Mouse (Mus musculus) midbrain, embryonic 16.5 days (tissue): ENCODE measurements around the gene Rsu1. TPM values are rescaled to one million over a fixed set of nuclear protein-coding genes. Genes with fewer than 3 reads are reported as not detected.

ENCODE experiments used
- ATAC-seq: fragments of 200-750 bp; cut with Nextera tagmentation; 2 replicates; pipeline ENCODE4 v1.8.0; 2017; ENCODE audit warnings: moderate TSS enrichment
- H3K27ac ChIP-seq: fragments of 300-500 bp; sonication (generic); 2 replicates; pipeline ENCODE4 v1.5.1; 2014; ENCODE audit warnings: mild to moderate bottlenecking, low read length, mixed read lengths
- H3K27me3 ChIP-seq: fragments of 300-500 bp; sonication (generic); 2 replicates; pipeline ENCODE4 v1.6.1; 2014; ENCODE audit warnings: low read depth, low read length, mixed read lengths; ENCODE audit not compliant: control insufficient read depth, insufficient read depth
- H3K36me3 ChIP-seq: fragments of 300-500 bp; sonication (generic); 2 replicates; pipeline ENCODE4 v1.6.1; 2014; ENCODE audit warnings: mild to moderate bottlenecking, low read length, moderate library complexity, mixed read lengths; ENCODE audit not compliant: control insufficient read depth, insufficient read depth
- H3K4me1 ChIP-seq: fragments of 300-500 bp; sonication (generic); 2 replicates; pipeline ENCODE4 v1.6.1; 2014; ENCODE audit warnings: mild to moderate bottlenecking, low read length, mixed read lengths; ENCODE audit not compliant: control insufficient read depth, insufficient read depth
- H3K4me2 ChIP-seq: fragments of 300-500 bp; sonication (generic); 2 replicates; pipeline ENCODE4 v1.6.1; 2014; ENCODE audit warnings: mild to moderate bottlenecking, low read length, mixed read lengths
- H3K4me3 ChIP-seq: fragments of 300-500 bp; sonication (generic); 2 replicates; pipeline ENCODE4 v1.5.1; 2014; ENCODE audit warnings: low read depth, mild to moderate bottlenecking, low read length, moderate library complexity, mixed read lengths
- H3K9ac ChIP-seq: fragments of 300-500 bp; sonication (generic); 2 replicates; pipeline ENCODE4 v1.6.1; 2014; ENCODE audit warnings: low read depth, low read length, mixed read lengths
- H3K9me3 ChIP-seq: fragments of 300-500 bp; sonication (generic); replicated peaks from 2 replicates; pipeline ENCODE4 v1.6.1; 2014; ENCODE audit warnings: mild to moderate bottlenecking, low read length, mixed read lengths; ENCODE audit not compliant: control insufficient read depth, poor library complexity, severe bottlenecking
- WGBS: fragments of 180-500 bp; shearing (Covaris S2); extraction: QIAGEN DNeasy Blood & Tissue Kit; methylation state at CpG from one replicate; pipeline ENCODE4 v1.1.7; 2014; 5-methylcytosine and 5-hydroxymethylcytosine counted together
- polyA plus RNA-seq: library from polyadenylated mRNA; unstranded; fragments of >200 nt; fragmentation: Nextera tagmentation; extraction: Ambion mirVana; gene quantifications from 2 replicates; pipeline ENCODE4 v1.2.1, GENCODE M21; 2015

Rsu1 gene
- polyA plus RNA-seq, 1 experiment from 2014 or later = 77.8 TPM

DNA sequence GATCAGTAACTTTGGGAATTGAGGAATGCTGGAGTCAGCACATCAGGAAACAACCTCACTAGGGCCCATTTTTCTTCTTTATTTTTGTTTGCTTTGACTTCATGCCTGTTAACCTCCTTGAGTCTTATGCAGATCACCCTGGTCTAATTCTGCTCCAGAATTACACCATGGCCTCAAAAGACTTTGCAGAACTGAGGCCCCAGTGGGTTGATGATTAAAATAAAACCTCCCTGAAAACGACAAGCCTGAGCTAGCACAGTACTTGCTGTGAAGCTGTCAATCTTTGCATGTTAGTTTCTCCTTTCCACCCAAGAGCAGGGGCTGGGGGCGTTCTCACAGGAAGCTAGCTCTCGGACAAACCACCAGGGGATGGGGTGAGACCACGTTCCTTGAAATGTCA lies 164.7 kb downstream of the Rsu1 start:
- Histone ChIP-seq H3K4me3 (no peak overlapping the region), H3K36me3 (no peaks in the 10 kb centered on the region), H3K4me1 (no peaks in the 10 kb centered on the region), H3K27me3 (no peaks in the 10 kb centered on the region), H3K9me3 (no peaks in the 10 kb centered on the region), H3K27ac (no peak overlapping the region), H3K4me2 (no peak overlapping the region), H3K9ac (no peak overlapping the region)
- WGBS = 38% methylated on average over 4 of the region's 4 CpGs
- ATAC-seq = no peak

DNA sequence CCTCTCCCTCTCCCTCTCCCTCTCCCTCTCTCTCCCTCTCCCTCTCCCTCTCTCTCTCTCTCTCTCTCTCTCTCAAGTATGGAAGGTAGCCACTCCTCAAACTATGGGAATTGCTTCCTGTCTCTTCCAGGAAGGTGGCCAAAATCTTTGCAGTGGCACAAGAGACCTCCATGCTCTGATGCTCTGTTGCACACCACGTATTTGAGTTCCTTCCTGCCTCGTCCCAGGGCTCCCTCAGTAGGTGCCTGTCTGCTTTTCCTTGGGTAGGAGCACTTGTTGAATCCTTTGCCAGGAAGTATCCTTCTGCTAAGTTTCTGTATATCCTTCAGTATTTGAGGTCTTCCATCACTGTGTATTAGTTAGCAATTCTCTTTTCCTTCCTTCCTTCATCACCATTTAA lies 166.8 kb downstream of the Rsu1 start:
- H3K27me3 ChIP-seq = no peaks in the 10 kb centered on the region
- H3K4me1 ChIP-seq = no peaks in the 10 kb centered on the region
- H3K27ac ChIP-seq = no peak overlapping the region
- H3K4me2 ChIP-seq = no peak overlapping the region
- no peaks in the 10 kb centered on the region for H3K9me3 ChIP-seq
- no peak overlapping the region for H3K9ac ChIP-seq
- no peak overlapping the region for H3K4me3 ChIP-seq
- no peaks in the 10 kb centered on the region for H3K36me3 ChIP-seq
- WGBS = 45% methylated on average over 2 of the region's 2 CpGs
- ATAC-seq = no peak

DNA sequence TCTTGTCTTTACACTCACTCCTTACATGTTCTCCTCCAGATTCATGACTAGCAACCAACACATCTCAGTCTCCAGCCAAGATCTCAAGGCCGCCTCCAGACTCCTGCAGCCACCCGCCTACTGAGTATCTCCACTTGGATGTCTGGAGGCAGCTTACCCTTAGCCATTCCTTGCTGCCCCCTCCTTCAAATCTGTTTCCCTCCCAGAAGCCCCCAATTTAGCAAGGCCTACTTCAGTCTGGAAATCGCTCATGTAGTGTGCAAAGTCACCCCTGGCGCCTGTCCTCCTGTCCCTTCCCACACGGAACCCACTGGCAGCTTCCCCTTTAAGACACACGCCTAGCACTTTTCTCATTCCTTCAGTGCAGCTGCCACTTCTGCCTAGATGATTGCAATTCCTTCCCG lies 167.4 kb downstream of the Rsu1 start:
- no peaks in the 10 kb centered on the region for H3K9me3 ChIP-seq
- no peaks in the 10 kb centered on the region for H3K36me3 ChIP-seq
- H3K4me2 ChIP-seq = no peak overlapping the region
- H3K4me3 ChIP-seq = no peak overlapping the region
- no peaks in the 10 kb centered on the region for H3K4me1 ChIP-seq
- WGBS = 75% methylated on average over 7 of the region's 7 CpGs
- H3K27ac ChIP-seq = no peak overlapping the region
- no peak overlapping the region for H3K9ac ChIP-seq
- no peaks in the 10 kb centered on the region for H3K27me3 ChIP-seq
- no peak for ATAC-seq

DNA sequence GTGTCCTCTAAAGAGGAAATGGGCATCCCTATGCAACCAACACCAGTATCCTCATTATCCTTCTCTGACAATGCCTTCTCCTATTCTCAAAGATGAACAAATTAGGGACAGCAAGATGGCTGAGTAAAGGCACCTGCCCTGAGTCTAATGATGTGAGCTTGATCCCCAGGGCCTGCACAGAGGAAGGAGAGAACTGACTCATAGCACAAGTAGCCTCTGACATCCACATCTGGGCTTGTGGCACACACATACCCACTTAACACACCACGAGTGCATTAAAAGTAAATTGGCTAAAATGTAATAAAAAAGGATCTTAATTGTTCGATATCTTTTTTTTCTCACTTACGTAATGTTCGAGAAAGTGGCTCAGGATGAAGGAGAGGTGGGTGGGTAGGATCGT lies 177.2 kb downstream of the Rsu1 start:
- H3K4me1 ChIP-seq = no peaks in the 10 kb centered on the region
- no peaks in the 10 kb centered on the region for H3K9me3 ChIP-seq
- WGBS = 97% methylated on average over 5 of the region's 5 CpGs
- ATAC-seq = no peak
- no peak overlapping the region for H3K9ac ChIP-seq
- H3K36me3 ChIP-seq = no peaks in the 10 kb centered on the region
- H3K27me3 ChIP-seq = no peaks in the 10 kb centered on the region
- H3K4me3 ChIP-seq = no peak overlapping the region
- H3K4me2 ChIP-seq = no peak overlapping the region
- no peak overlapping the region for H3K27ac ChIP-seq

DNA sequence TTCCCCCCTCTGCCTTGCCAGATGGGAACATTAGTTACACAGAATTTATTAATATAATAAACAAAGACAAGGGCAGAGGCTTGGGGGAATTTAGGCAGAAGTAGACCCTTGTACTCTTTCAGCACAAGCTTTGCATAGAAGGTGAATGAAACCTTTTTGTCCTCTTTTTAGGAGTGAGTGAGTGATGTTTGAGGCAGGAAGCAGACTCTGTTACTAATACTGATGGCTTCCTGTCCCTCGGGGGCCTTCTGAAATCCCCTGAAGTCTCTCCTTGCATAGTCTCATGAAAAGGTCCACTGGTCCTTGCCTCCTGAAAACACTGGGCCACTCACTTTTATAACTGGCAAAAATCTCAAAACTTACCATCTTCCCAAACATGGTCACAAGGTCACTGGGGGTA lies 177.6 kb downstream of the Rsu1 start:
- Histone ChIP-seq H3K4me1 (no peaks in the 10 kb centered on the region), H3K27me3 (no peaks in the 10 kb centered on the region), H3K27ac (no peak overlapping the region), H3K4me3 (no peak overlapping the region), H3K9me3 (no peaks in the 10 kb centered on the region), H3K36me3 (no peaks in the 10 kb centered on the region), H3K4me2 (no peak overlapping the region), H3K9ac (no peak overlapping the region)
- WGBS = 90% methylated on average over 1 of the region's 1 CpGs
- ATAC-seq = no peak

DNA sequence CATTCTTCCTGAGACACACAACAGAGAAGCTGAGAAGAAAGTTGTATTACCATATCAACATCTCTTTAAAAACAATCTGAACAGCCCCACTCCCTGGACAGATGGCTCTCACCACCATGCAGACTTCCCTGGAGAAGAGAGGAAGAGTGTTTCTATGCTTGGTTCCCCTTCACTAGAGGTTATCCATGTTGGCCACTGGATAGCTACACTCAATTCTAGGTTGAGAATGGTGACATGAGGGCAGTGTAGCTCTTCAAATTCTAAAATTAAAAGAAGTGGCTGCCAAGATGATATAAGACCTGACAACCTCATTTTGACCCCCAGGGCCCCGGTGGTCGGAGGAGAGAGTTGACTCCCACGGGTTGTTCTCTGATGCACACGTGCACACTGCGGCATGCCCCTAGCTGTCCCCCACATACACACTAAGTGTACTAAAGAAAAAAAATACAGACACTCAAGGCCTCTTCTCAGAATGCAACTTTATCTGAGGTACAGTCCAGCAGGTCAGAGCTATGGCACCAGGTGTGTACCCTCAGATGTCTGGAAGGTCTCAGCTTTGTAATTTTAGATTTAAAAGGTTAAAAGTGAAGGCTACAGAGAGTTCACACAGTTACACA lies 179.7 kb downstream of the Rsu1 start:
- Histone ChIP-seq H3K36me3 (no peaks in the 10 kb centered on the region), H3K27ac (no peak overlapping the region), H3K9me3 (no peaks in the 10 kb centered on the region), H3K4me1 (no peaks in the 10 kb centered on the region), H3K9ac (no peak overlapping the region), H3K4me2 (no peak overlapping the region), H3K27me3 (no peaks in the 10 kb centered on the region), H3K4me3 (no peak overlapping the region)
- WGBS = 92% methylated on average over 5 of the region's 5 CpGs
- no peak for ATAC-seq

DNA sequence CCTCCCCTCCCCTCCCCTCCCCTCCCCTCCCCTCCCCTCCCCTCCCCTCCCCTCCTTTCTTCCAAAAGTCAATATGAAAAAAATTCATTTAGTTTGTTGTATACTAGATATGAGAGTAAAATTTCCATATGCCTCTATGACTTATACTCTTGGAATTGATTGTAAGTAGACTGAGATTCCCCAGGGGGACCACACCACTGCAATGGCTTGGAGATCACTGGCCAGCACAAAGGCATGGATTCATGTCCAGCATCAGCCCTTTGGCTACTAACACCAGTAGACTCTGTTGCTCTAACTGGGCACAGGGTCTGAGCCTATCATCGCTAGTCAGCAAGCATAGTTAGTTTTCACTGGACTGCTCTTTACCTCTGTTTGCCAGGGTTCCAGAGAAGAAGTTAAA lies 180.4 kb downstream of the Rsu1 start:
- no peak for ATAC-seq
- 98% methylated on average over 1 of the region's 1 CpGs for WGBS
- Histone ChIP-seq H3K27me3 (no peaks in the 10 kb centered on the region), H3K27ac (no peak overlapping the region), H3K4me3 (no peak overlapping the region), H3K36me3 (no peaks in the 10 kb centered on the region), H3K9me3 (no peaks in the 10 kb centered on the region), H3K9ac (no peak overlapping the region), H3K4me2 (no peak overlapping the region), H3K4me1 (no peaks in the 10 kb centered on the region)

DNA sequence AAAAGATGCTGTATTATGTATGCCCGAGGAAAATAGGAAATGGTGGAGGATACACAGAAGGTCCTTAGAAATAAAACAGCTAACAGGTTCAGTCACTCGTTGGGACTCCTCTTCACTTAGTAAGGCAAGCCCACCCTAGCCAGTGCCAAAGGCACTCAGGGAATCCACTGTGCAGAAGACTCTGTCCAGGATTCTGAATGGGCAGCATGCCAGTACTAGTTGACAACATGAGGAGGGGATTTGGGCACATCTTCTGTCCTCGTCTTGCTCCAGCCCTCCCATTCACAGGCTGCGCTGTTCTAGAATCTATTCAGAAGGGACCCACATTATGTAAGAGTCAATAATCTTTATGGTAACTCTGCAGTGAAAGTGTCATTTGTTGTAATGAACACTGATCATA lies 181.4 kb downstream of the Rsu1 start:
- H3K36me3 ChIP-seq = no peaks in the 10 kb centered on the region
- H3K9ac ChIP-seq = no peak overlapping the region
- H3K9me3 ChIP-seq = no peaks in the 10 kb centered on the region
- no peak overlapping the region for H3K27ac ChIP-seq
- no peaks in the 10 kb centered on the region for H3K4me1 ChIP-seq
- H3K27me3 ChIP-seq = no peaks in the 10 kb centered on the region
- WGBS = 76% methylated on average over 4 of the region's 4 CpGs
- ATAC-seq = no peak
- H3K4me3 ChIP-seq = no peak overlapping the region
- no peak overlapping the region for H3K4me2 ChIP-seq

DNA sequence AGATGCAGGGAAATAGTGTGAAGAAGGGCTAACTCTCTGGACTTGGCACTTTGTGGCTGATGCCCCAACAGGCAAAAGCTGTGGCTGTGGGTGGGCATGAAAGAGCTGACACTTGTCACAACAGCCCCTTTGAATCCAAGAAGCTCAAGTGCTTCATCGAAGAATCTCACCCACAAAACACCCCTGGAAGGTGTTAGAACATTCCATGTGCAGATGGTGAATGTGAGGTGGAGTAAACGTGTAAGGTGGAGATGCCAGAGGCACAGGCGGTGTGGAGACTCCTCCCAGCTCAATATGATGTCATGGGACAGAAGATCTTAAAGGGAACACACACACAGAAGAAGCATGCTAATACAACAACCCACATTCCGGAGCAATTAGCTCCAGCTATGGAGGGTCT lies 182.9 kb downstream of the Rsu1 start:
- Histone ChIP-seq H3K4me1 (peaks cover 4% of the 10 kb centered on the region; the same call in 1 of the 2 replicates), H3K4me2 (no peak overlapping the region), H3K27ac (no peak overlapping the region), H3K9me3 (no peaks in the 10 kb centered on the region), H3K36me3 (no peaks in the 10 kb centered on the region), H3K27me3 (no peaks in the 10 kb centered on the region), H3K9ac (no peak overlapping the region), H3K4me3 (no peak overlapping the region)
- WGBS = 88% methylated on average over 4 of the region's 4 CpGs
- no peak for ATAC-seq
